Mouse (Mus musculus): ENCODE results near the gene Myh13. TPM values are rescaled to one million over a fixed set of nuclear protein-coding genes. Genes with fewer than 3 reads are reported as not detected.

The Myh13 gene
- total and polyA plus RNA-seq, 3 experiments, result not detected

DNA sequence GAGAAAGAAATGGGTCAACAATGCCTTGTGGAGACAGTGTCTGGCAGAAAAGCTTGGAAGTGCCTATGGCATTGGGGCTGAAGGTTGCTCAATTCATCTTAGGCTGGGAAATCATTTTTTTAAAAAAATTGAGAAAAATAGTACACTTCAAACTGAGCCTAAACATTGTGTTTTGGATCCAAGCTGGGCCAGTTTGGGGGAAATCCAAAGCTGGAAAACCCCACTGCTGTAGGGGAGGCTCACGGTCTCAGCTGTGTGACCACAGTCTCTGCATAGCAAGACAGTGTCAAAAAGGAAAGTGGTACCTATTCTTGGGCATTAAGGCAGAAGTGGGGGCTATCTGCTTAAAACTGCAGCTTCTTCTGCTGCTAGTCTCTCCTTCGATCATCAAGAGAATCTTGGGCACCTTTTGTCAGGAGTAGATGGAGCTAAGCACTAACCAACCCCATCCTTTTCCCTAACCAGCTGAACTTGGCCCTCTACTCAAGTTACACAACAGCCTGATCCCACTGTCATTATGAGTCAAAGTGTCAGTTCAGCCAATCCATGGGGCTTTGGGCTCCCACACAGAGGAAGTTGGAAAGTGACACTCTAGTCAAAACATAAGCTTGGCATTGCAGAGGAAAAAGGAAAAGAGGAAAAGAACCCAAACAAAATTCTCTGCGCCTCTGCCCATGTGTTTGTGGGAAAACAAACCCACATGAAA is 69.4 kb downstream of the Myh13 start:
- Histone ChIP-seq H3K27me3 (ENCODE audit: control insufficient read depth in 1 of 2, insufficient read depth in 2 of 2, low read length in 2 of 2) (no peaks in the 10 kb centered on the region), H3K9me3 (replicated peaks; ENCODE audit: insufficient read depth, low read length) (no peaks in the 10 kb centered on the region; the same call in 1 of the 2 replicates), H3K4me1 (ENCODE audit: control insufficient read depth in 1 of 2, insufficient read depth in 2 of 2, low read length in 2 of 2) (no peaks in the 10 kb centered on the region), H3K9ac (ENCODE audit: control insufficient read depth, low read depth, low read length, poor library complexity, severe bottlenecking) (no peak overlapping the region), H3K36me3 (ENCODE audit: control insufficient read depth in 1 of 2, insufficient read depth in 2 of 2, low read length in 2 of 2) (no peaks in the 10 kb centered on the region), H3K4me3 (ENCODE audit: control insufficient read depth in 1 of 2, insufficient read depth in 1 of 2, low read depth in 2 of 2, low read length in 2 of 2) (no peak overlapping the region), H3K79me2 (ENCODE audit: control insufficient read depth, insufficient read depth, low read length, poor library complexity) (no peaks in the 10 kb centered on the region), H3K27ac (ENCODE audit: control insufficient read depth, low read depth, low read length) (no peak overlapping the region)
- no peak for DNase-seq (ENCODE audit: low read depth, low spot score)
- TF ChIP-seq ELF1 (IDR thresholded peaks at IDR 0.05; ENCODE audit: low read depth, low read length), result no peak
- no peak for TF ChIP-seq CHD2 (IDR thresholded peaks at IDR 0.05; ENCODE audit: low read length)
- no peak for TF ChIP-seq MEF2A (IDR thresholded peaks at IDR 0.05; ENCODE audit: extremely low read depth, insufficient replicate concordance, low read depth, low read length, poor library complexity, severe bottlenecking)
- no peak for TF ChIP-seq POLR2AphosphoS2 (IDR thresholded peaks at IDR 0.05; ENCODE audit: low read length)
- TF ChIP-seq TAL1 (IDR thresholded peaks at IDR 0.05; ENCODE audit: low read length), result no peak
- TF ChIP-seq POLR2A (IDR thresholded peaks at IDR 0.05; ENCODE audit: control insufficient read depth in 1 of 2, insufficient read depth in 1 of 2, low read depth in 1 of 2, low read length in 2 of 2, poor library complexity in 1 of 2), result no peak
- TF ChIP-seq POLR2AphosphoS5 (IDR thresholded peaks at IDR 0.05; ENCODE audit: borderline replicate concordance, low read depth, low read length), result no peak
- no peak for TF ChIP-seq SMC3 (IDR thresholded peaks at IDR 0.05; ENCODE audit: low read depth, low read length)
- no peak for TF ChIP-seq MAZ (IDR thresholded peaks at IDR 0.05; ENCODE audit: low read depth, low read length)
- no peak for TF ChIP-seq RAD21 (IDR thresholded peaks at IDR 0.05; ENCODE audit: low read depth, low read length)

DNA sequence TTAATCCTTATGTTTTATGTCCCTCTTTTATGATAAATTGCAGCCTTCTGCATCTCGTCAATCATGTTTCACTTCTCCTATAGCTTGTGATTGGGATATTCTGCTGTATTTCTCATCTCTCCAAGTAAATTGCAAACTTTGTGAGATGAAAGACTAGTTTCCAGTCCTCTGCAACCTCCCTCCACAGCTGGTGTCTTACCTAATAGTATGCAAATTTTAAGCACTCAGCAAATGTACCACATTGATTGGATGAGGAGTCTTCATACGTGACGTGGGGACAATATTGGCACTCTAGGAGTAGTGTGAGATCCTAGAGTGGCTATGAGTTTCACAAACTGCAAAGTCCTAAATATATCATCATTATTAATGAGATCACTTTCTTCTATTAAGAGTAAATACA is 70.9 kb downstream of the Myh13 start:
- H3K4me1 ChIP-seq (ENCODE audit: control insufficient read depth in 1 of 2, insufficient read depth in 2 of 2, low read length in 2 of 2), result no peaks in the 10 kb centered on the region
- no peaks in the 10 kb centered on the region for H3K9me3 ChIP-seq (replicated peaks; ENCODE audit: insufficient read depth, low read length)
- H3K79me2 ChIP-seq (ENCODE audit: control insufficient read depth, insufficient read depth, low read length, poor library complexity), result no peaks in the 10 kb centered on the region
- no peak for DNase-seq (ENCODE audit: low read depth, low spot score)
- H3K36me3 ChIP-seq (ENCODE audit: control insufficient read depth in 1 of 2, insufficient read depth in 2 of 2, low read length in 2 of 2), result no peaks in the 10 kb centered on the region
- H3K27ac ChIP-seq (ENCODE audit: control insufficient read depth, low read depth, low read length), result no peak overlapping the region
- TF ChIP-seq RCOR1 (IDR thresholded peaks at IDR 0.05; ENCODE audit: low read depth, low read length) (no peak), TBP (IDR thresholded peaks at IDR 0.05; ENCODE audit: low read depth, low read length) (no peak), SIN3A (IDR thresholded peaks at IDR 0.05; ENCODE audit: low read length) (no peak), TCF12 (IDR thresholded peaks at IDR 0.05; ENCODE audit: low read depth, low read length) (no peak), NRF1 (IDR thresholded peaks at IDR 0.05; ENCODE audit: insufficient read depth, low read depth, low read length, poor library complexity, severe bottlenecking) (no peak), MEF2A (IDR thresholded peaks at IDR 0.05; ENCODE audit: extremely low read depth, insufficient replicate concordance, low read depth, low read length, poor library complexity, severe bottlenecking) (no peak), USF1 (IDR thresholded peaks at IDR 0.05; ENCODE audit: low read depth, low read length) (no peak), UBTF (IDR thresholded peaks at IDR 0.05; ENCODE audit: borderline replicate concordance, insufficient read depth, low read depth, low read length) (no peak), CHD2 (IDR thresholded peaks at IDR 0.05; ENCODE audit: low read length) (no peak), USF2 (IDR thresholded peaks at IDR 0.05; ENCODE audit: borderline replicate concordance in 1 of 2, insufficient read depth in 1 of 2, low read depth in 1 of 2, low read length in 2 of 2) (no peak), MXI1 (IDR thresholded peaks at IDR 0.05; ENCODE audit: low read depth, low read length) (no peak), ZNF384 (IDR thresholded peaks at IDR 0.05; ENCODE audit: low read depth, low read length) (no peak), E2F4 (IDR thresholded peaks at IDR 0.05; ENCODE audit: borderline replicate concordance, low read depth, low read length) (no peak), POLR2A (IDR thresholded peaks at IDR 0.05; ENCODE audit: control insufficient read depth in 1 of 2, insufficient read depth in 1 of 2, low read depth in 1 of 2, low read length in 2 of 2, poor library complexity in 1 of 2) (no peak), CTCF (IDR thresholded peaks at IDR 0.05 in 2 of 3, conservative IDR thresholded peaks at IDR 0.05 in 1 of 3; ENCODE audit: control insufficient read depth in 1 of 3, insufficient read depth in 1 of 3, low read depth in 2 of 3, low read length in 3 of 3, poor library complexity in 1 of 3, severe bottlenecking in 1 of 3) (no peak), SMC3 (IDR thresholded peaks at IDR 0.05; ENCODE audit: low read depth, low read length) (no peak), NELFE (IDR thresholded peaks at IDR 0.05; ENCODE audit: low read depth, low read length) (no peak)
- no peaks in the 10 kb centered on the region for H3K27me3 ChIP-seq (ENCODE audit: control insufficient read depth in 1 of 2, insufficient read depth in 2 of 2, low read length in 2 of 2)
- H3K4me3 ChIP-seq (ENCODE audit: control insufficient read depth in 1 of 2, insufficient read depth in 1 of 2, low read depth in 2 of 2, low read length in 2 of 2), result no peak overlapping the region
- no peak overlapping the region for H3K9ac ChIP-seq (ENCODE audit: control insufficient read depth, low read depth, low read length, poor library complexity, severe bottlenecking)

Measured in MEL (cell line).